Mouse (Mus musculus): ENCODE results near the gene Rufy3.

- TF ChIP-seq POLR2AphosphoS2 (IDR thresholded peaks at IDR 0.05; ENCODE audit: low read depth, low read length) (no peak), USF1 (IDR thresholded peaks at IDR 0.05; ENCODE audit: low read depth, low read length) (no peak), E2F4 (IDR thresholded peaks at IDR 0.05; ENCODE audit: insufficient replicate concordance, low read depth, low read length) (no peak), MAX (IDR thresholded peaks at IDR 0.05; ENCODE audit: low read length) (no peak), CHD2 (IDR thresholded peaks at IDR 0.05; ENCODE audit: low read length) (no peak), CTCF (conservative IDR thresholded peaks at IDR 0.05 in 1 of 2, IDR thresholded peaks at IDR 0.05 in 1 of 2; ENCODE audit: low read depth in 2 of 2, low read length in 2 of 2) (no peak), EP300 (IDR thresholded peaks at IDR 0.05; ENCODE audit: low read length) (no peak), MEF2A (IDR thresholded peaks at IDR 0.05; ENCODE audit: borderline replicate concordance, low read depth, low read length) (no peak)
Observed at GRCm38 (mm10) chr5:88688583-88689187, 123.8 kb downstream of the Rufy3 start.

All from CH12.LX (cell line).